Mouse (Mus musculus) adrenal gland, postnatal 4 days (tissue): ENCODE measurements around the gene Lrrc47. TPM values are rescaled to one million over a fixed set of nuclear protein-coding genes. Genes with fewer than 3 reads are reported as not detected.
A peak's percentile ranks its signal among the peaks of the same experiment; 100 is the strongest.

Experiments used
- DNase-seq, 2 experiments: peaks; one replicate each; pipeline ENCODE4 v3.0.0; 2021 to 2022; ENCODE audit warnings: low spot score in 2 of 2, mixed read lengths in 2 of 2
- total RNA-seq, 2 experiments: library from RNA; stranded (reverse); gene quantifications; 2 replicates each; pipeline ENCODE4 v1.2.3; 2021

The Lrrc47 gene
- total RNA-seq, 2 experiments from 2014 or later = 64.2 to 65.6 TPM

DNA sequence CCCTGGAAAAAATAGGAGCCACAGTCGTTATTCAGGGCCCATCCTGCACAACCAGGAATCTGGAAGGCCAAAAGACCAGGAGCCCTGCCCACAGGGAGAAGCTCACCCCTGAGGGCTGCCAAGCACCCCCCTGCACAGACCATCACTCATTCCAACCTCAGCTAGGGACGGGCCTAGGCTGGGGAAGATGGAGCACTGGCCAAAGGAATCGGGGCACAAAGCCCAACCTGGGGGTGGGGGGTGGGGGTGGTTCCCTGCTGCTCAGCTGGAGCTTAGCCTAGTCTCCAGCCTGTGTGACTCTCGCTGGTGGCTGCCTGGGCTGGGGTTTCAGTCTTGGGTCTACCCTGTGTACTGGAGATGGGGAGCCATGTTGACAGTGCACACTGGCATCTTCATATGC lies 11.3 kb downstream of the Lrrc47 start:
- DNase-seq = no peak

GRCm38 (mm10) chr4:154023754-154024601 lies 12.4 kb downstream of the Lrrc47 start:
- DNase-seq = no peak

DNA sequence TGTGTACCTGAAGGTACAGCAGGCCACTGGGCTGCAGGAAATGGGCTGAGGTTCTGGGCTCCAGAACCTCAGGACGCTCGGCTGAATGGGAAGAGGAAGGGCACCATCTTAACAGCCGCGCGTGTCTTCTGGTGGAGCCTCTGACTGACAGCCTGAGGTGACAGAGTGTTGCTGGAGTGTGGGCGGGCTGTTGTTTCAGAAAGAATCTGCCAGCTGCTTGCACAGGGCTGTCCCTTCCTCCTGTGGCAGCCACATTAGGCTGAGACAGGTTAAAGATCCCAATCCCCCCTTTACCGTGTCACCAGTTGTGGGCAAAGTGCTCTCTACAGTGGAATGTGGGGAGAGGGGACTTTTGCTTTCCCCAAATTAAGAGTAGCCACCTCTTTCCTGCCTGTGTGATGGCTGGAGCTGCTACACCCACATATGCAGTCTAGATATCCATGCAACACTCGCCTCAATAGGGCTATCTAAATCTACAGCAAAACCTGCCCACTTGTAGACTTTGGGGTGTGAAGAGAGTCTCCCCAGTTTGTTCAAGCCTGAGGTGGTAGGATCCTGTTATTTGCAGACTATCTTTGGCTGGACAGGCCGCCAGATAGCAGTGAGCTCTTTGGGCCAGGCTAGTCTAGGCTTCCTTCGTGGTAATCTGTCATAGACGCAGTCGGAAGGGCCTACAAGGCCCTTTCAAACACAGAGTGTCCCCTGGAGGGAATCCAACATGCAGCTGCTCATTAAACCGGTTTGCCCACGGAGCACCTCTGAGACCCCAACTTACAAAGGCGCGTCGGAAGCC lies 13.4 kb downstream of the Lrrc47 start:
- no peak for DNase-seq

- peak; percentile 43 to 60 for DNase-seq
These were observed 14.3 kb downstream of the Lrrc47 start, which contains the start of gene Smim1 for GRCm38 (mm10) chr4:154025641-154026440. TSS of gene Smim1 (minus strand) at chr4:154026230.

DNA sequence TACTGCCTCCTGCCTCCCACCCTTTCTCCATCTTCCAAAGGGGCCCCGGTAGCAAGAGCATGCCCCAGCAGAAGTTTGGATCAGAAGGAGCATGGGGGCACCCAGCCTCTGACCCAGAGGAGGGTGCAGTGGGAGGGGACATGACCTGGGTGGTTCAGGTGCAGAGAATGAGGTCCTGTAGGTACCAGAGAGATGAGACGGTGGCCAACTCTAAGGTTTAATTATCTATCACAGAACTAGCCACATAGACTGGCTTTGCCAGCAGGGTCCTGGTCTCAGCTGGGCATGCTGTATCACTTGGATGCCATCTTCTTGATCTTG lies 14.9 kb downstream of the Lrrc47 start:
- no peak for DNase-seq

DNA sequence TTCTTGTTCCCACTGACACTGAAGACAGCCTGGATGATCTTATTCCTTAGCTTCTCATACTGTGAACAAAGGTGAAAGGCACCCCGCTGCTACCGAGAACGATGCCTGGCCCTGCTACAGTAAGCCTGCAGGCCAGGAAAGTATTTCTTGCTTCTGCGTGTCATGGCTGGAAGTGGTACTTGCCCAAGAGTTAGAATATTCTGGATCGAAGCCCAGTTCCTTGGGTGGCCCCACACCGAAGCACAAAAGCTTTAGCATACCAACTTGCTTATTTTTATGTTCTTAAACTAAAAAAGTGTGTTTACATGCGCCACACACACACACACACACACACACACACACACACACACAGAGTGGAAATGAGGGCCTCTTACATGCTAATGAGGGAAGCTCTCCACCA lies 16.5 kb downstream of the Lrrc47 start:
- DNase-seq = no peak

DNA sequence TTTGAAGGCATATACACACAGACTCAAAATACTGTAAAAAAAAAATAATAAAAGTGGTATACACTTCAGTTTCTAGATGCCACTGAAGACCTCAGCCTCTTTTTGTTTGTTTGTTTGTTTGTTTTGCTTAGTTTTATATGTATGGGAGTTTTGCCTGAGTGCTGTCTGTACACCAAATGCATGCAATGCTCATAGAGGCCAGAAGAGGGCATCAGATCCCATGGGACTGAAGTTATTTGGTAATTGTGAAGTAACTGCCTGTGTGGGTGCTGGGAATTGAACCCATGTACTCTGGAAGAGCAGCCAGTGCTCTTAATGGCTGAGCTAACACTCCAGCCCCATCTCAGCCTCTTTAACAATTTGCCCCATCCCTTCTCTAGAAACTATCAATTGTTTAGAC lies 17.1 kb downstream of the Lrrc47 start:
- DNase-seq = no peak

- DNase-seq = no peak
These were observed 25.6 kb downstream of the Lrrc47 start for GRCm38 (mm10) chr4:154037123-154037522.

DNA sequence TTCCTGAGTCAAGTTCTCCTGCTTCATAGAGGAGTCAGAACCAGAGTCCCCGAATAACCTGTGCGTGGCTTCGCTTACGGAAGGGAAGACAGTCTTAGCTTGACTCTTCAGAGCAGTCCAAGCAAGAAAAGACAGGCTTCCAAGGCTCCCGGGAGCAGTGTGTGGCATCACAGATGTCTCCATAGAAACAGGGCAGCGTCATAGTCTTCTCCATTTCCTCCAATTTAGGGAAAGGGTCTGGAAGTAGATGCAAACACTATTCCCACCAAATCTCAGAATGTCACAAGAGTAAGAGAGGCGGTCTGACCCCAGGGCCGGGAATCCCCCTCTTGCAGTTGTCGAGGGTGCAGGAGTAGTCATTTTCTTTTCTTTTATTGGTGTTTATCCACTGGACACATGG lies 31.0 kb downstream of the Lrrc47 start, which contains the start of gene Ccdc27:
Gene Ccdc27, minus strand, starts transcription at position 101 of the 400 bp plus-strand sequence.
- no peak for DNase-seq

- DNase-seq = no peak
These were observed 34.3 kb downstream of the Lrrc47 start for GRCm38 (mm10) chr4:154045837-154046236.

DNA sequence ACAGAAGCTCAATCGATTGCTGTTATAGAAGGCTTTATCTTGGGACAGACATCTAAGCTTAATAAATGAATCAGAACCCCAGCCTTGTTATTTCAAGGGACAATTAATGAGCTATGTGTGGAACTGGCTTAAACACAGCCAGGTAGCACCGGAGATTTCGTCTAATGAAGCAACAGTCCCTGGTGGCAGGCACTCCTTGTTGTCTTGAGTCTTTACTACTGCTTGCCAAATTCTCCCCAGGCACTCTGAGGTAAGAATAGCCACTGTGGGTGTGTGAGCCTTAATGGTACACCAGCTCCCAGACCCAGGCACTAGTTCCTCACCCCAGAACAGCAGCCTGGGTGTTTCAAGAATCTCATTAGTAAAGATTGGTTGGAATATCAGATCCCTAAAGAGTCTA lies 39.9 kb downstream of the Lrrc47 start:
- no peak for DNase-seq

DNA sequence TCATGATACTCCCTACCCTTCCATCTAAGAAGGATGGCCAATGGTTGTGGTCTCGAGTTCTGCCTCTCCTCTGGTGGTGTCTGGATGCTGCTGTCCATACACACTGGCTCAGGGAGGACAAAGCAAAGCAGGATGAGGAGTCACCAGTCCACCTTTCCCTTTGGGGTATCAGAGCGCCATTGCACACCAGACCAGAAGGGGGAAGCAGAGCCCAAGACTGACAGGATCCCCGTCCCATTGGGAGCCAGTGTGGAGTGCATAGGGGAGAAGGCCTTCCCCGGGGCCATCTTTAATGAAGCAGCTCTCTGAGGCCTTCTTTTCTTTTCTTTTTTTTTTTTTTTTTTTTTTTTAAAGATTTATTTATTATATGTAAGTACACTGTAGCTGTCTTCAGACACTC lies 41.5 kb downstream of the Lrrc47 start:
- DNase-seq = no peak

DNA sequence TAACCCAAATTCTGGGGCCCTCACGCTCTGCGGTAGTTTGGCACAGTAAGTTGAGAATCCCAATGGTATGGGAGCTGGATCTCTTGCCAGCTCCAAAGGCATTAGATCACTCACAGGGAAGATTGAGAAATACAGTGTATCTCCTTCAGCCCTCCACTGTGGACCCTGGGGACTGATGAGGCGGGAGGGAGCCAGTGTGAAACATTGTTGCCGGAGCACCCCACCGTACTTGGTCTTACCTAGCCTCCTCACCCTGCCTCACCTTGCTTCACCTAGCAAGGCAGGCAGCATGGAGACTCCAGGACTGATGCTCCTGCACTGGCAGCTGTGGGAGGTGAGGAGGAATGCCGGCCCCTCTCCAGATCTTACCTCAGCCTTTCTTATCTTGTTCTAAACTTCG lies 44.0 kb downstream of the Lrrc47 start:
- DNase-seq = no peak

DNA sequence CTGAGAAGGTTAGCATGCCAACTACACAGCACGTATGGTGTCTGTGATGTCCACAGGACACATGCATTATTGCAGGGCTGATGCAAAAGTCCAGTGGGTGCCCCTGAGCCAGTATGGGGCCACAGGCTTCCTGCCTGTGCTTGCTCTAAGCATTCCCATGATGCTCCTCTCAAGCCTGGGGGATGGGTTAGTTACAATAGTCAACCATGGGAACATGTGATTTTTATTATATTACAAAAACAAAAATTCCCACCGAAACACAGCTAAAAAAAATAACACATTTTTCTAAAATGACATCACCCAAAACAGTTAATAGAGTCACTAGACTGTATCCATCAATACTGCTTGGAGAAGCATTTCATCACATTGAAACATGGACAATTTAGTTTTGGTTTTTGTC lies 44.5 kb downstream of the Lrrc47 start:
- no peak for DNase-seq

- no peak for DNase-seq
These were observed 45.1 kb downstream of the Lrrc47 start for GRCm38 (mm10) chr4:154056661-154057060.

GRCm38 (mm10) chr4:154057696-154058095 lies 46.2 kb downstream of the Lrrc47 start:
- DNase-seq = no peak

- DNase-seq = no peak
These were observed 53.6 kb downstream of the Lrrc47 start for GRCm38 (mm10) chr4:154064827-154065773.

GRCm38 (mm10) chr4:154070896-154071295 lies 59.4 kb downstream of the Lrrc47 start:
- peak in 1 of 2 experiments; percentile 12 for DNase-seq
